Mouse (Mus musculus) limb, embryonic 14.5 days (tissue): ENCODE measurements around the gene Zfp296. TPM values are rescaled to one million over a fixed set of nuclear protein-coding genes. Genes with fewer than 3 reads are reported as not detected.

ENCODE experiments used
- ATAC-seq: fragments of 200-750 bp; cut with Nextera tagmentation; 2 replicates; pipeline ENCODE4 v1.8.0; 2017; ENCODE audit warnings: low read depth, moderate number of reproducible peaks, moderate TSS enrichment; ENCODE audit not compliant: low FRiP score
- DNase-seq: peaks from one replicate; pipeline ENCODE4 v3.0.0-alpha.2; 2015; ENCODE audit warnings: low spot score
- H3K27ac ChIP-seq: fragments of 300-500 bp; sonication (generic); replicated peaks from 2 replicates; pipeline ENCODE4 v1.5.1; 2014; ENCODE audit warnings: low read depth, mild to moderate bottlenecking, low read length, moderate library complexity, mixed read lengths
- H3K27me3 ChIP-seq: fragments of 300-500 bp; sonication (generic); 2 replicates; pipeline ENCODE4 v1.6.1; 2014; ENCODE audit warnings: low read length, mixed read lengths; ENCODE audit not compliant: control insufficient read depth, insufficient read depth
- H3K36me3 ChIP-seq: fragments of 300-500 bp; sonication (generic); 2 replicates; pipeline ENCODE4 v1.6.1; 2014; ENCODE audit warnings: mild to moderate bottlenecking, low read length, moderate library complexity, mixed read lengths; ENCODE audit not compliant: control insufficient read depth, insufficient read depth
- H3K4me1 ChIP-seq: fragments of 300-500 bp; sonication (generic); 2 replicates; pipeline ENCODE4 v1.6.1; 2014; ENCODE audit warnings: antibody characterized with exemption, low read length, mixed read lengths; ENCODE audit not compliant: control insufficient read depth, insufficient read depth
- H3K4me2 ChIP-seq: fragments of 300-500 bp; sonication (generic); replicated peaks from 2 replicates; pipeline ENCODE4 v1.6.1; 2014; ENCODE audit warnings: low read depth, mild to moderate bottlenecking, low read length, moderate library complexity; ENCODE audit not compliant: severe bottlenecking
- H3K4me3 ChIP-seq: fragments of 300-500 bp; sonication (generic); replicated peaks from 2 replicates; pipeline ENCODE4 v1.5.1; 2014; ENCODE audit warnings: low read length
- H3K9ac ChIP-seq: fragments of 300-500 bp; sonication (generic); 2 replicates; pipeline ENCODE4 v1.6.1; 2014; ENCODE audit warnings: mild to moderate bottlenecking, low read depth, low read length, moderate library complexity; ENCODE audit not compliant: severe bottlenecking
- H3K9me3 ChIP-seq: fragments of 300-500 bp; sonication (generic); 2 replicates; pipeline ENCODE4 v1.6.1; 2016; ENCODE audit warnings: low read length; ENCODE audit not compliant: control insufficient read depth
- POLR2A ChIP-seq: fragments of 200-500 bp; IDR thresholded peaks from 2 replicates; pipeline ENCODE4 v1.8.0; 2012; ENCODE audit warnings: inconsistent platforms, mild to moderate bottlenecking, moderate library complexity, borderline replicate concordance; ENCODE audit not compliant: insufficient read depth, insufficient read length; ENCODE audit errors: extremely low read depth
- WGBS: fragments of 180-500 bp; shearing (Covaris S2); extraction: QIAGEN DNeasy Blood & Tissue Kit; methylation state at CpG from one replicate; pipeline ENCODE4 v1.1.7; 2014; 5-methylcytosine and 5-hydroxymethylcytosine counted together
- polyA plus RNA-seq, 2 experiments: library from polyadenylated mRNA; depleted of rRNA in 1 of 2; stranded (reverse) in 1 of 2; unstranded in 1 of 2; fragments of >200 nt; fragmentation: Nextera tagmentation in 1 of 2; extraction: Ambion mirVana in 1 of 2; gene quantifications; 2 replicates each; pipeline versions ENCODE4 v1.2.1 to v1.2.3; 2012 to 2014

Gene Zfp296
- polyA plus RNA-seq, 2 experiments: 1.8 to 2.2 TPM

DNA sequence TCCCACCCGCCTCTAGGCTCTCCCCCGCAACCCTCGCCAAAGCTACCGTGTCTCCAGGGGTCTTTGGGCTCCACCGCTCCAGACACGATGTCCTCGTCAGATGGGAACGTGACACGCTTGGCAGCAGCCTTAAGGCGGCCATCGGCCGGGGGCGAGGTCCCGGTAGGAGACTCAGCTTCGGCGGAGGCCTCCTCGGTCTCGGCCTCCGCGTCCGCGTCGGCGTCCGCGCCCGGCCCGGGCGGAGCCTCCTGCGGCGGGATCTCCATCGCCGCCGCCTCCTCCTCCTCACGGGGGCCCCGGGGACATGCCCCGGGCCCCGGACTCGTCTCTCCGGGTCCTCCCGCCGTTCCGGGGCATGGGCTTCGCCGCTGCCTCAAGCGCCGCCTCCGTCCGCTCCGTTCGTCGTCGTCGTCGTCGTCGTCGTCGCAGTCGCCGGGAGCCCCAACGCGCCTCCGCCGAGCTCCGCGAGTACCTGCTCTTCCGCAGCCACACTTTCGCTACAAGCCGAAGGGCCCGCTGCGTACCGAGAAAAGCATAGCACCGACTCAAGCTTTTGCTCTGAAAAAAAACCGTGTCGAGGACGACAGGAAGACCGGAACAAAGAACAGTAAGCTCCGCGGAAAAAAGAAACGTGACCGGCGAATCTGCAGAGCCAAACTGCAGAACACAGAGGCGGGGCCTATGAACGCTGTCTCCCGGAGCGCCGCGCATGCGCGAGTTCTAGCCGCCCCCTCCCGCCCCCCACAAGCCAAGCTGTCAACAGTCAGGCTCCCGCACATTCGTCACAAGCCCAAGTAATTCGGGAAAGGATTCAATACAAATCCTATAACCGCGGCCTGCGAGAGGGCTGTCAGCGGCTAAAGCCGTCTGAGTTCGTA, 15.1 kb upstream of the Zfp296 start:
- Histone ChIP-seq H3K9me3 (no peaks in the 10 kb centered on the region), H3K36me3 (peaks cover 19% of the 10 kb centered on the region), H3K27ac (peak overlapping the region; percentile 94), H3K4me3 (peak overlapping the region; percentile 80), H3K9ac (peak overlapping the region; percentile 95), H3K4me1 (peaks cover 25% of the 10 kb centered on the region), H3K27me3 (no peaks in the 10 kb centered on the region), H3K4me2 (peak overlapping the region; percentile 62)
- ATAC-seq (peak; percentile 92), DNase-seq (peak; percentile 98)
- peak; percentile 53; the same call in 1 of the 2 replicates for TF ChIP-seq POLR2A
- WGBS: under 1% methylated on average over 102 of the region's 102 CpGs

DNA sequence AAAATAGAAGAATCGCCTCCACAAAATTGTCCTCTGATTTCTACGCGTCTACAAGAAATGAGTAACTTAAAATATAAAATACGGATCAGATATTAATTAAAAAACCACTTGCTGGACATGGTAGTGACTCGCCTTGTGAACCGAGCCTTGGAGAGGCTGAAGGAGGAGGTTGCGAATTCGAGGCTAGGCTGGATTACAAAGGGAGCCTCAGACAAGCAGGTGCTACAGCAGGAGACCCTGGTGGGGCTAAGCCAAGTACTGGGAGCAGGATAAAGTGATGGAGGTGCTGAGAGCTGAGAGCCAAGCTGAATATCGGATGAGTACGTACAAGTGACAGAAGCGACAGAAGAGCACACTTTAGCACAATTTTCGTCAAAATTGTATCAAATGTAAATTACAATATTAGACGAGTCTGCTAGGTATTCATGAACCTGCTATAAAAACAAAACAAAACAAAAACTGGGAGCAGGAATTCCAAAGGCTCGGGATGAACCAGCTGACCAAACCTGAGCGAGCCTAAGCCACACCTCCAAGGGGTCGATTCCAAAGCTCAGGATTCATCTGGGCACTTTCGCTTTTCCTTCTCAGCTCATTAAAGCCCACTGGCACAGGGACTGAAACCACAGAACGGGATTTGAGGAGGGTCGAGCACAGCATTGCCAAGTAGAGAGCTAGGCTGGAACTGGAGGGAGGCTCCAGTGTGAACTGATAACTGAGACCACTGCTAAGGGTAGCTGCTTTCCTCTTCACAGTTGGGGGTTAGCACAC, 14.3 kb upstream of the Zfp296 start, which contains the start of gene Ppp1r37:
Gene Ppp1r37 (minus strand): TSS at position 434 of the 768 bp plus-strand sequence.
- WGBS: 1% methylated on average over 19 of the region's 19 CpGs
- Histone ChIP-seq H3K4me2 (peak within 1 kb of the TSS; percentile 62), H3K27me3 (no peaks in the 10 kb centered on the region), H3K9me3 (no peaks in the 10 kb centered on the region), H3K4me1 (peaks cover 25% of the 10 kb centered on the region), H3K4me3 (peak within 1 kb of the TSS; percentile 80), H3K36me3 (peaks cover 19% of the 10 kb centered on the region), H3K27ac (peak within 1 kb of the TSS; percentile 94), H3K9ac (peak within 1 kb of the TSS; percentile 95)
- ATAC-seq (peak; percentile 18; the same call in 1 of the 2 replicates), DNase-seq (no peak)
- TF ChIP-seq POLR2A: no peak

DNA sequence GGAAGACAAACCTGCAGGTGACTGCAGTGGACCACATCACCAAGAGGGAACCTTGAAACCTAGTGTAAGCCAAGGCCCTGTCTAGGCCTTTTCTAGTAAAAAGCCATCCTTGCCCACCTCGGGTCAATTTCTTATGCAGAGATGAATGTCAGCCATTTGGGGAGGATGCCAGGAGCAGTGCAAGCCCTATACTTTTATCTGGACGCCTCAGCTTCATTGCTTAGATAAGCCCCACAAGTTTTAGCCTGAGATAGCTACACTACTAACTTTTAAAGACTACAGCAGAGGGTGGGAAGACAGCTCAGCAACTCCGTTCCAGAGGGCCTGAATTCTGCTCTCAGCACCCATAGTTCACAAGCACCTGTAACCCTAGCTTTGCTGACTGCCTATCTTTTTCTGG, 13.2 kb upstream of the Zfp296 start:
- H3K9ac ChIP-seq: no peak overlapping the region
- no peak for DNase-seq
- peaks cover 21% of the 10 kb centered on the region for H3K36me3 ChIP-seq
- no peak for TF ChIP-seq POLR2A
- peaks cover 23% of the 10 kb centered on the region for H3K4me1 ChIP-seq
- no peak for ATAC-seq
- H3K9me3 ChIP-seq: no peaks in the 10 kb centered on the region
- 81% methylated on average over 3 of the region's 3 CpGs for WGBS
- H3K4me2 ChIP-seq: no peak overlapping the region
- H3K27me3 ChIP-seq: no peaks in the 10 kb centered on the region
- no peak overlapping the region for H3K4me3 ChIP-seq
- no peak overlapping the region for H3K27ac ChIP-seq

DNA sequence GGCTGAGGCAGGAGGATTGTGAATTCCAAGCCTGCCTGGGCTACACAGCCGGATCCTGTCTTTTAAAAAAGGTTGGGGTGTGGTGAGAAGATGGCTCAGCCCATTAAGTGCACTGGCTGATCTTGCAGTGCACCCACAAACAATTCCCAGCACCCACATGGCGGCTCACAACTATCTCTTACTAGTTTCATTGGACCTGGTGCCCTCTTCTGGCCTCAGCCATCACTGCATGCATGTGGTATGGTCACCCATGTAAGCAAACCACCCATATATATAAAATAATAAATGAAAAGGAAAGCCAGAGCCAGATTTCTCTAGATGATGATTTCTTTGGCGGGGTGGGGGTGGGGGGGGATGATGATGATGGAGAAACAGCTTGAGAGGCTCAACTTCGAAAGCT, 12.6 kb upstream of the Zfp296 start:
- peaks cover 17% of the 10 kb centered on the region for H3K4me1 ChIP-seq
- H3K27me3 ChIP-seq: no peaks in the 10 kb centered on the region
- ATAC-seq (no peak), DNase-seq (no peak)
- H3K27ac ChIP-seq: no peak overlapping the region
- no peak overlapping the region for H3K4me2 ChIP-seq
- WGBS: 88% methylated on average over 4 of the region's 4 CpGs
- H3K4me3 ChIP-seq: no peak overlapping the region
- peaks cover 26% of the 10 kb centered on the region for H3K36me3 ChIP-seq
- no peak overlapping the region for H3K9ac ChIP-seq
- no peaks in the 10 kb centered on the region for H3K9me3 ChIP-seq
- no peak for TF ChIP-seq POLR2A

DNA sequence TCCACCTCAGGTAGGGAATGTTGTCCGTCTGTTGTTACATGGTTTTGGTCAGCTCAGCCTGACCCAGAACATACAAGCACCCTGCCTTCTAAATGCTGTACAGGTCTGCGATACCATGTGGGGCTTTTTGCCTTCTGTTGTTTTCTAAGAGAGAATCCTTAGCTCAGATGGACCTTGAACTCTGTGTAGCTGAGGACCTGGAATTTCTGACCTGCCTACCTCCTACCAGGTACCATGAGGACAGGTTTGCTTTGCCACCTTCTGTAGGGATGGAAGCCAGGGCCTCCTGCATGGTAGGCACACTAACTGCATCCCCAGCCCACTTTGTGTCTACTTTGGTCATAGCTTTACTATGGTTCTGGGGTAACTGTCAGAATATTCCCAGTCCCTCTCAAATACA, 11.3 kb upstream of the Zfp296 start:
- H3K36me3 ChIP-seq: peaks cover 36% of the 10 kb centered on the region
- 97% methylated on average over 2 of the region's 2 CpGs for WGBS
- no peak for TF ChIP-seq POLR2A

More for the DNA sequence above, 11.3 kb upstream of the Zfp296 start:
- H3K9ac ChIP-seq: no peak overlapping the region
- H3K4me1 ChIP-seq: peaks cover 4% of the 10 kb centered on the region
- H3K4me3 ChIP-seq: no peak overlapping the region
- ATAC-seq: no peak
- no peaks in the 10 kb centered on the region for H3K9me3 ChIP-seq
- no peak overlapping the region for H3K4me2 ChIP-seq
- no peaks in the 10 kb centered on the region for H3K27me3 ChIP-seq
- no peak for DNase-seq
- H3K27ac ChIP-seq: no peak overlapping the region
